Mouse (Mus musculus): ENCODE data around the gene Prr5l.

The Prr5l gene

GRCm38 (mm10) chr2:101871179-101871578, 11.6 kb downstream of the Prr5l start:
- peak; percentile 76 for DNase-seq

- peak; percentile 48 for DNase-seq
Observed at GRCm38 (mm10) chr2:101868683-101869082, 14.1 kb downstream of the Prr5l start.

- peak; percentile 80 for DNase-seq
Observed at GRCm38 (mm10) chr2:101862219-101863123, 20.4 kb downstream of the Prr5l start.

GRCm38 (mm10) chr2:101860920-101861485, 21.8 kb downstream of the Prr5l start:
- no peak for DNase-seq

GRCm38 (mm10) chr2:101856174-101856573, 26.7 kb downstream of the Prr5l start:
- no peak for DNase-seq

- DNase-seq: no peak
Observed at GRCm38 (mm10) chr2:101854792-101855191, 28.0 kb downstream of the Prr5l start.

GRCm38 (mm10) chr2:101842756-101843155, 40.1 kb downstream of the Prr5l start:
- DNase-seq: no peak

- DNase-seq: no peak
Observed at GRCm38 (mm10) chr2:101834816-101835523, 47.9 kb downstream of the Prr5l start.

- no peak for DNase-seq
Observed at GRCm38 (mm10) chr2:101832361-101832760, 50.5 kb downstream of the Prr5l start.

- DNase-seq: no peak
Observed at GRCm38 (mm10) chr2:101831851-101832250, 51.0 kb downstream of the Prr5l start.

- DNase-seq: no peak
Observed at GRCm38 (mm10) chr2:101830186-101830915, 52.5 kb downstream of the Prr5l start.

- no peak for DNase-seq
Observed at GRCm38 (mm10) chr2:101829013-101829412, 53.8 kb downstream of the Prr5l start.

GRCm38 (mm10) chr2:101828057-101828643, 54.7 kb downstream of the Prr5l start:
- DNase-seq: no peak

GRCm38 (mm10) chr2:101827626-101828025, 55.2 kb downstream of the Prr5l start:
- DNase-seq: no peak

- DNase-seq: no peak
Observed at GRCm38 (mm10) chr2:101826950-101827600, 55.8 kb downstream of the Prr5l start.

GRCm38 (mm10) chr2:101826186-101826707, 56.6 kb downstream of the Prr5l start:
- no peak for DNase-seq

GRCm38 (mm10) chr2:101825226-101826120, 57.4 kb downstream of the Prr5l start:
- no peak for DNase-seq

- DNase-seq: no peak
Observed at GRCm38 (mm10) chr2:101823821-101824220, 59.0 kb downstream of the Prr5l start.

- no peak for DNase-seq
Observed at GRCm38 (mm10) chr2:101822785-101823184, 60.0 kb downstream of the Prr5l start.

- DNase-seq: no peak
Observed at GRCm38 (mm10) chr2:101820816-101821215, 62.0 kb downstream of the Prr5l start.

Measured in lung, postnatal 14 days (tissue).